Mouse (Mus musculus) mesoderm, embryonic 11.5 days (tissue): ENCODE data around the gene Alms1.
A peak's percentile ranks its signal among the peaks of the same experiment; 100 is the strongest.
"Not testable (repeated sequence)": the region's sequence is repeated elsewhere in the genome, so short reads cannot be mapped to it uniquely, and the experiment has no call there.

Experiments used
- DNase-seq: peaks from one replicate; pipeline ENCODE4 v3.0.0-alpha.2; 2012; ENCODE audit warnings: low read depth, low spot score

Gene Alms1

DNA sequence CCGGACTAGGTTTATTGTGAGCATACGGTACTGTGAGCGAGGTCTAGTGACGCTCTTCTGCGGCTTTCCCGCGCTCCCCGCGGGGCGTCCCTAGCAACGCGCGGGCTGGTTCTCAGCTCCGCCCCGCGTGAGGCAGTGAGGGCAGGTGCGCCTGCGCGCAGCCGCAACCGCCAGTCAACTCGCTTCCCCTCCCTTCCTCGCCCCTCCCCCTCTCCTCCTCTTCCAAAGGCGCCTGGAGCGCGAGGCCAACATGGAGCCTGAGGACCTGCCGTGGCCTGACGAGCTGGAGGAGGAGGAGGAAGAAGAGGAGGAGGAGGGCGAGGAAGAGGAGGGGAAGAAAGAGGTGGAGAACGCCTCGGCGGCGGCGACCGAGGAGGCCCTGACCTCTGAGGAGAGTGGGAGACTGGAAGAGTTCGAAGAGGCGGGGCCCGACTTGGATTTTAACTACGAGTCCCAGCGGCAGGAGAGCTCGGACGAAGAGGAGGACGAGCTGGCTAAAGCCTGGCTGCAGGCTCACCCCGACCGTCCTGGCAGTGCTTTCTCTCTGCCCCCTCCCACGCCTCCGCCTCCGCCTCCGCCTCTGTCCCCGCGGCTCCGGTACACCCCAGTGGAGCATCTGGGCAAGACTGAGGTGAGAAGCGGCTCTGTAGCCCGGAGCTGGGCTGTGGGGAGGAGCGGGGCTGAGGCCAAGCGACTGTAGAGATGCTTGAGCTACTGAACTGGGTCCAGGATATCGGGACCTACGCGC lies at the start of gene Alms1:
Alms1 (plus strand) TSS at position 136 of the 748 bp plus-strand sequence.
- peak; percentile 97 for DNase-seq

DNA sequence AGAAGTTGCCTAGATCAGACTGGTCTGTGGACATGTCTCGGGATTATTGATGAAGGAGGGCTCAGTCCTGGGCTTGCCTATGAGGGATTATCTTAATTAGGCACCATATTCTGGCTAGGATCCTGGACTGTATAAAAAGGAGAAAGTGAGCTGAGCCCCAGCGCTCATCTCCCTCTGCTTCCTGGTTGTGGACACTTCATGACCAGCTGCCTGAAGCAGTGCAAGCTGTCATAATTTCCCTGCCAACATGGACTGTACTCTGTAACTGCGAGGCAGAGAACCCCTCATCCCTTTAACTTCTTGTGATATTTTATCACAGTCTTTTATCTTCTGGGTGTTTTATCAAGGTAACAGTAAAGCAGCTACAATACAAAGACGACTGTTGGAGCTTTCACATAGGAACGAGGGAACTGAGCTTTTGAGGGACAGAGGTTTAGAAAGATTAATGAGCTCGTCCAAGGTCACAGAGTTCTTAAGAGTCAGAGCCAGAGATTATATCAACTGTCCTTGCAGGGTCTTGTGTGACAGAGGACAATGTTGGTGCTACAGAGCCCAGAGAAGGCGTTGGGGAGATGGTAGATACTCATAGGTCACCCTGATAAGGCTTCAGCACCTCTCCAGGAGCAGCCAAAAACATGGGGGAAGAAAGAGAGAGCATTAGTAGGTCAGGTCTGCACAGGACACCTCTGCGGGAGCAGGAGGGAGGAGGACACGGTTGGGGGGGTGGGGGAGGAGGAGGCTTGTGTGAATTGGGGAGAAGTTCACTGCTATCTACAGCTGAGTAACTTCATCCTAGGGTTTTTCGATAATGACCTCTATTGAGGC lies 43.8 kb upstream of the Alms1 start:
- DNase-seq, result no peak

DNA sequence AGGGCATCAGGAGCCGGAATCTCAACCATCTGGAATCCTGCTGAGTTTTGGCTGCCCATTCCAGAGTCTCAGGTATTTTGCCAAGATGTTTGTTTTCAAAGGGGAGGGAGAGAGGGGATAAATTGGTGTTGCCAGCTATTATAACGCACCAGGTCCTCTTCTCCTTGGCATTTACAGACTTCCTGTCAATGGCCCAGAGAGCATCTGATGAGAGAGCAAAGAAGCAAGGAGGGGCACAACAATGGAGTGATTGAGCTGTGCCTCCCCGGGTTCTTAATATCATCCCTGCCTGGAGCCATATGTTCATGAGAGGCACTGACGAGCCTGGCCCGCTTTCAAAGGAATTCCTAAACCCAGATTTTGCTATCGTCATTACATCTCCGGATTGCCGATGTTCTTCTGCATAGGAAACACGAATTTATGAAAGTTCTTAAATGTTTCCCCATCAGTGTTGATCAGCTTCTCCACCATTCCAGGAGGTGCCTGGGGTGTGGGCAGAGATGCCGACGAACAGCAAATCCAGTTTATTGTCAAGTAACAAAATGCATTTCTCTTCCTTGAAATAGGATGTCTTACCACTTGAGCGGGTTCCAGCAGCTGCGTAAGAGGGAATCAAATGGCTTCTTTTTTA lies 43.0 kb upstream of the Alms1 start:
- no peak for DNase-seq

DNA sequence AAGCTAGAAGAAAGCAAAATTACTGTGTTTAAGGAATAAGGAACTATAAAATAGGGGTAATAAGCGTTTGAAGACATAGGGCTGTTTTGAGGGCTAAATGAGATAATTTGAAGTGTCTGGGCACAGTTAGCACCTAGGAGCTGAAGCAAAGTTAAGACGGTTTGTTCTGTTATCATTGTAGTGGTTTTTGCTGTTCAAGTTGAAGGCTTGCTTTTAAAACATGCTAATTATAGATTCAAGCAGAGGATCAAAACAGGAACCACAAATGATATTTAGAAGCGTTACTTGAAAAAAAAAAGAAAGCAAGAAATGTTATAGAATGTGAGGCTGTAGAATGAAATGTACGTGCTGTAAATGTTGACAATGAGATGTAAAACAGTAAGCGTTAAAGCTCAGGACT lies 39.7 kb upstream of the Alms1 start:
- DNase-seq, result no peak

DNA sequence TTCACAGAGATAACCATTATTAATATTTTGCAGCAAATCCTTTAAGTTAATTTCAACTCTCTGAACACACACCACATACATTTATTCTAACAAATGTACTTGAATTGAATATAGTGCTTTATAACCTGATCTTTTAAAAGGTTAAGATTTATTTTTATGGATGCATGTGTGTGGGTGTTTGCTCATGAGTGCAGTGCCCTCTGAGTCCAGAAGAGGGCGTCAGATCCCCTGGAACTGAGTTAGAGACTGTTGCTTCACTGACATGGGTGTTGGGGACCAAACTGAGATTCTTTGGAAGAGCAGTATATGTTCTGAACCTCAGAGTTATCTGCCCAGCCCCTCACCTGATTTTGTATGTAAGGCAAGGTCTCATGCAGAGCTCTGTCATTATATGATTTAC lies 25.0 kb upstream of the Alms1 start:
- DNase-seq, result no peak

DNA sequence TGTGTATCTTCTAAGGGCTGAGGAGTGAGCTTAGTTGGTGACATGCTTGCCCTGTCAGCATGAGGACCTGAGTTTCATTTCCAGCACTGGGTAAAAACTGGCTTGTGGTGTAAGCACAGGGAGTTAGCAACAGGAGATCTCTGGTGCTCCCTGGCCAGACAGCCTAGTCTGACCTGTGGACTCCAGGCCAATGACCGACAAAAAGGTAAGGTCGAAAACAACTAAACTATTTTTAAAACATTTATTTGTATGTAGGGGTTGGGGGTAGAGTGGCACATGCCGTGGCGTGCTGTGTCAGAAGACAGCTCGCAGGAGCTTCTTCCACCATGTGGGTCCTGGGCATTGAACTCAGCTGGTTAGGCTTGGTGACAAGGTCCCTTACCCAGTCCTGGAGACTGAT lies 14.5 kb upstream of the Alms1 start:
- DNase-seq, result no peak

DNA sequence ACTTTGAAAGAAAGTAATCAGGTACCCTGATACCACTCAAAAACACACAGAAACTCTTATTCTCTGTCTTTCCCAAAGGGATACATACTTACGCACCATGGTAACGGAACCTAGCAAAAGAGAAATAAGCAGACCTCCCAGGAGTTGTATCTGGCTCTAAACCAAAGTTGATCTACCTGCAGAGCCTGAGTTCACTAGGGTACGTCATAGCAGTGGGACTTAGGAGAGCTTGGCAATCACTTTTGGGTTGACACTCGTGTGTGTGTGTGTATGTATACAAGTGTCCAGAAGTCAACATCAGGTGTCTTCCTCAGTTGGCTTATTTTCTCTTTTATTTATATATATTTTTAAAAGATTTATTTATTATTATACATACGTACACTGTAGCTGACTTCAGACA lies 5.6 kb upstream of the Alms1 start:
- no peak for DNase-seq

DNA sequence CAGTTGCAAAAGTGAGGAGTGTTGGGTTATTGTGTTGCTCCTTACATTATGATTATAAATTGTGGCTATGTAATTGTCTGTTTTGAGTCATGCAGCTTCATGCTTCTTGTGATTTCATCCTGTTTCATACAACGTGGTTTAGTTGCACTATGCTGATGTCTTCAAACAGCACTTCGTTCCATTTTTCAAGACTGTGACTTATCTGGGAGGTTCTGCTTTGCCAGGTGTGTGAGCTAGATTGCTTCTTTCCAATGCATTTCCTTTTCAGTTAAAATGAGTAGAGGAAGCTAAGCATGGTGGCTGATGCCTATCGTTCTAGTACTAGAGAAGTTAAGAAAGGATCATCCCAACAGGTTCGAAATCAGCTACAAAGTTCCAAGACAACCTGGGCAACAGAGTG lies 2.7 kb upstream of the Alms1 start:
- DNase-seq, result no peak

DNA sequence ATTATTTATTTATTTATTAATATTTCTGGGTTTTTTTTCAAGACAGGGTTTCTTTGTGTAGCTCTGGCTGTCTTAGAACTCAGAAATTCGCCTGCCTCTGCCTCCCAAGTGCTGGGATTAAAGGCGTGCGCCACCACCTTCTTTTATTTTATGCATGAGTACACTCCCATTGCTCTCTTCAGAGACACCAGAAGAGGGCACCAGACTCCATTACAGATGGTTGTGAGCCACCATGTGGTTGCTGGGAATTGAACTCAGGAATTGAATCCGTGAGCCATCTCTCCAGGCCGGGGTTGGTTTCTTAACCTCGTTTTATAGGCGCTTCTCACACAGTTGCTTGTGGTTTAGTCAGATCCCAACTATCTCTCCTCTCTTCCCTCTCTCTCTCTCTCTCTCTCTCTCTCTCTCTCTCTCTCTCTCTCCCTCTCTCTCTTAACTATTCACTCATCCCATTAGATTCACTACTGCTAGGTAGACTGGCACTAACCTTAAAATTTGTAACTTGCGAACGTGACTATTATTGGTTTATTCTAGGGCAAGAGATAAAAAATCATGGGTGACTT lies 445 bp upstream of the Alms1 start:
- DNase-seq, result no peak

DNA sequence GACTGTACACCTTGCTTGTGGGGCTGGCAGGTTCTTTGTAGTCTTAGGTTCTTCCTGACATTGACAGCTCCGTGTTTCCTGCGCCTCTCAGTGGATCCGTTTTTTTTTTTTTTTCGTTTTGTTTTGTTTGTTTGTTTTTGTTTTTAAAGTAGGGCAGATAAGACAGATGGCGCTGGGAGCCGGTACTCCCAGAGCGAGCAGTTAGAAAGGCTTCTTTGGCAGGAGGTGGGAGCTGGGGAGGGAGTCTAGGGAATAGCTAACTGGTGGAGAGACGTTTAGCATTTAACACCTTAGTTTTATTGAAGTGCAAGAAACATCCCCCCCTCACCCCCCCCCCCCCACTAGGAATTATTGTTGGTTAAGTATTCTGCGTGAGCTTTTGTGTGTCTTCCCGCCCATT lies 833 bp downstream of the Alms1 start:
- DNase-seq, result no peak

DNA sequence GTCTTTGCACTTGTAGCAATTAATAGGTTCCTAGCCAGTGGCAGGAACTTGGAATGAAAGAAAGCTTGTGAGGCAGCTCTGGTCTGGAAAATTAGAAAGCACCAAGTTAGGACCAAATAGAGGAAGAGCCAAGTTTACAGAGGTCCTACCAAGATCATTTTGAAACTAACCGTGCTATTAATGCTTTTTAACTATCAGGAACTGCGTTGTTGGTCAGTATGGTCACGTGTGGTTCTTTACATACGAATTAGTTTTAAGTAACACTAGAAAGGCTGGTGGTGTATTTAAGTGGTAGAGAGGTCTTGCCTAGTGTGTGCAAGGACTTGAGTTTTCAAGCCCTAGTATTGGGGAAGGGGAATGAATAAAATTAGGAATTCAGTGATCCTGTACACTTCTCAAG lies 1.2 kb downstream of the Alms1 start:
- peak; percentile 2 for DNase-seq

DNA sequence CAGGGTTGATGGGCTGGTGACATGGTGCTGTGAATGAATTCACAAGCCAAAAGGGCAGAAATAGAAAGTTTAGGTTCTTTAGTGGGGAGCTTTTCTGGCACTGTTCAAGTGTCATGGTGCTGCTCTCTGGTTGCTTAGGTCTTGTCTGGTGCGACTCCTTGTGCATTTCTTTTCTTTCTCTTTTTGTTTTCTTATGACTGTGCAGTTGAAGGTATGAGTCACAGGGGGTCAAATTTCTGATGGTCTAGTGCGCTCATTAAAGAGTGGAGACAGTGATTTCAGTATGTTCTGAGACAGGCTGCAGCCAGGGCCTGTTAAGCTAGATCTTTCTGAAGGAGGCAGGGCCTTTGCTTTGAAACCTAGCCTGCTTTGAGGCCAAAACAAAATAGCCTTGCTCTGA lies 2.8 kb downstream of the Alms1 start:
- DNase-seq, result no peak

DNA sequence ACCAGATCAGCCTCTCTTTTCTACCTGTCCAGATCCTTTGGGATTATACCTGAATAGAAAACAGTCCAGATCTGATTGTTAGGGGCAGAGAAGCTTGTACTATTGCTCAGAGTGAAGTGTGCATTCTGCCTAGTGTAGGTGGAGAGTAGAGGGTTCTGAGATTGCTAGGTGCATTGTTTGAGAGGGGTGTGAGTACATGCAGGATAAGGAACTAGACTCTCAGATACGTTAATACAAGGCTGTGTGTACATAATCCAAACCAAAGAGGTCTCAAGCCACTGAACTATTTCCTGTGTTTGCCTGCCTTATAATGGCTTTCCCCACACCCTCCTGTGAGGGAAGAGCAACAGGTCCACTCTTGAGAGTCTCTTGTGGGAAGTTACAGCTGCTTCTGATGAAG lies 12.0 kb downstream of the Alms1 start:
- no peak for DNase-seq

DNA sequence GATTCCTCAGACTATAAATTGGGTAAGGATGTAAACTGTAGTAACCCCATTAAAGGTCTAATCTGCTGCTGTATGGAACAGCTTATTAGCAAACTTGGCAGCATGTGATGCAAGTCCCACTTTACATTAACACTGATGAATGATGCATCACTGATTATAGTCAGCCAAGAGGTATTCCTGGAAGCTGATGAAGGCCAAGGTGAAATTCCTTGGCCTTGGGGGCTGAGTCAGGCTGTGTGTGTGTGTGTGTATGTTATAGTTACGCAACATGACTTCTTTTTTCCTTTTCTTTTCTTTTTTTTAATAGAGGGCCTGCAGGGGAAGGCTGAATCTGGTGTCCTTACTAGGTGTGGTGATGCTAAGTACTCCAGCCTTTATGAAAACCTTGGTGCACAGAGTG lies 23.2 kb downstream of the Alms1 start:
- no peak for DNase-seq

DNA sequence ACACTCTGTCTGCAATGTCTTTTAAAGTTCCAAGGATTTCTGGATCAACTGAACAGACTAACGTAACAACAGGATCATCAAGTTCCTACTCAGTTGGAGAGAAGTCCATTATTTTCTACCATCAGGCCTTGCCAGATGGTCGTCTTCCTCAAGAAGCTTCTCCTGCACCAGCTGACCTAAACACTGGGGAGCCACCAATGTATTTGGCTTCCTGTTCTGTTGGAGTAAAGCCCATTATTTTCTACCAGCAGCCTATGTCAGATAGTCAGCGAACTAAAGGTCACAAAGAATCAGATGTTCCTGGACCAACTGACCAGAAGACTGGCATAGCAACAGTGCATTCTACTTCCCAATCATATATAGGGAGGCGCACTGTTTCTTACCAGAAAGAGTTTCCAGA lies 33.5 kb downstream of the Alms1 start:
- DNase-seq, result no peak

DNA sequence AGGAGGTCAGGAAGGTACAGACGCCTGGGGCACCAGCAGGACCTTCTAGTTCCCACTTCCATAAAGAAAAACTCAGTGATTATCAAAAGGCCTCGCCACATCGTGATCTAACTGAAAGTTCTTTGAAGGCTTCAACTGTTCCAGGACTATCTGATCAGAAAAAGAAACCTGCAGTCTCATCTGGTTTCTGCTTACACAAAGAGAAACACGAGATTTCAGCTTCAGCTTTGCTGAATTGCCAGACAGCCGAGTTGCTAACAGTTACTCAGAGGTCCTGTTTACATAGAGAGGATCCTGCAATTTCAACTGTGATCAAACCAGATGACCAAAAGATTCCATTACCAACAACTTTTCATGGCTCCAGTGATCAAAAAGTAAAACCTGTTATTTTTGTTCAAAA lies 34.3 kb downstream of the Alms1 start:
- no peak for DNase-seq

DNA sequence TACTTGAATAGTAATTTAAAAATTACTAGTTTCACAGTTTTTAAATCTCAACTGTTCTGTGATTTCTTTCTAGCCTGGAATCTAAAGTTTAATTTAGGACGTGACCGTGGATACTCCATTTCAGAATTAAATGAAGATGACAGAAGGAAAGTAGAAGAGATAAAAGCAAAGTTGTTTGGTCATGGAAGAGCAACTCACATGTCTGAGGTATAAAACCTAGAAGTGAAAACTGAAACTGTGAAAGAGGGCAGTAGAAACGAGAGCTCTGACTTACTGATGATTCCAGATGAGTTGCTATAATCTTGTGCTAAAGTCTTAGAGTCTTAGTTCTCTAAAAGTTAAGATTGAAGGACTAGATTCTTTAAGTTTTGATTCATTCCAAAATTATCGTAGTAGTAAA lies 37.2 kb downstream of the Alms1 start:
- DNase-seq, result no peak

DNA sequence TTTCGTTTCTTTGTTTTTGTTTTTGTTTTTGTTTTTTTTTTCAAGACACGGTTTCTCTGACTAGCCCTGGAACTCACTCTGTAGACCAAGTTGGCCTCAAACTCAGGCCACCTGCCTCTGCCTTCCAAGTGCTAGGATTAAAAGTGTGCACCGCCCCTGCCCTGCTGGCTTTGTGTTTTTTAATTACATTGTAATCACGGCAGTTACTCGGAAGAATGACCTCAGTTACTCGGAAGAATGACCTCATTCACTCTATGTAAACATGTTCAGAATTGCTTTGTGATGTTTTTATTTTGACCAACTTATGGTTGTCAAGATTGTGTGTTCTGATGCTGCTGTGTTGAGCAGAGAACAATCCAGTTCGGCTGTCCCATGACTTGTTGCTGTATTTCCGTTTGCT lies 45.8 kb downstream of the Alms1 start:
- DNase-seq, result no peak

DNA sequence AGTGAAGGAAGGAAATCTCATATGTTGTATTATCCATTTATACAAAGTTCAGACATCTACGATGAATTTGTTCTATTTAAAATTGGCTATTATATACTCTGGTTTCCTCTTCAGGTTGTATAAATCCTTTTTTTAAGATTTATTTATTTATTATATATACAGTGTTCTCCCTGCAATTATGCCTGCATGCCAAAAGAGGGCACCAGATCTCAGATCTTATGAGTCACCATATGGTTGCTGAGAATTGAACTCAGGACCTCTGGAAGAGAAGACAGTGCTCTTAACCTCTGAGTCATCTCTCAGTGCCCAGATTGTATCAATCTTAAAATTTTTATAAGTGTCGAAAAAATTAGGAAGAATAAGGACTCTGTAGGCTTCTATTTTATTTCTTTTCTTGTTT lies 65.9 kb downstream of the Alms1 start:
- no peak for DNase-seq

DNA sequence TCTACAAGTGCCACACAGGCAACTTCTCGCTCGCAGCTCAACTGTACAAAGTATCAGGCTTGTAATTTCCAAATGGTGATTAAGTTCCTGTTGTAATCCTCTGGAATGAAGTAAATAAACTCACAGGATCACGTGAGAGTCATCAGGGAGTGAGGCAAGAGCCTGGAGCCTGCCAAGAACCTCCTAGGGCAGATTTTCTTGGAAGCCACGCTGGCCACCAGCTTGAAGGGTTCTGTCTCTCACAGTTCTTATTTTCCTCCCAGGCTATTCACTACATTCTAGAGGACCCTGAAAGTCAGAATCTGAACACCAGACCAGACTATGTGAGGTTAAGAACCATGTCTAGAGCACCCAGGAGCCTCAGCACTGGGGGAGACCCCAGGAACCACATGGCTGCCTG lies 114.6 kb downstream of the Alms1 start:
- not testable (repeated sequence) for DNase-seq

DNA sequence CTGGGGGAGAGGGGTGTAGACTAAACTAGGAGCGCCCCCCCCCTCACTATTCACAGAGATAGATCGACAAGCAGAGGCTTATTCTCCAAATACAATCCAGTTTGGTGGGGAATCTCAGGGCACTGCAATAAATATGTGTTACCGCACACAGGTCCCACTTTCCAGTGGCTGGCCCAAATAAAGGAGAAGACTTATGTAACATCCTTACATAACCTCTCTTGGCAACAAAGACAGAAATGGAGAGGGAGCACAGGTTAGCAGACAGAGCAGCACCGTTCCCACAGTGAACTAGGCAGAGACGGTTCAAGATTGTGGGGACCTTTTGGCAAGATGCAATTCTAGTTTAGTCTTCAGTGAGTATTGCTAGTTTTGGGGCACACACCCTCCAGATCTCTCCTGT lies 121.9 kb downstream of the Alms1 start:
- DNase-seq, result not testable (repeated sequence)

DNA sequence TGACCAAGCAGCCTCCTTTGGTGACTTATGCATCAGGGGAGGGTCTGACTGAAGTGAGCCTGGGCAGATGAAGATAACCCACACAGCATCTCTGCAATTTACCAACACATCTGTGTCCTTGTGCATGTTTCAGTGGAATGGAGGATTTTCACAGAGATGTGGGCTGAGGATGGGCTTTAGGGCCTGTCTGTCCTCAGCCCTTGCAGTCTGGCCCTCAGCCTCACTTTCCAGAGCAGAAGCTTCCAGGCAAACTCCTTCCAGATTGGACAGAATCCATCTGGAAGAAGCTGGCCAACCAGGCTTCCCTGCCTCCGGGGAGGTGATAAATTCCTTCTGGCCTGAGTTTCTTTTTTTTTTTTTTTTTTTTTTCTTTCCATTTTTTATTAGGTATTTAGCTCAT lies 122.3 kb downstream of the Alms1 start:
- DNase-seq, result not testable (repeated sequence)
